Mouse (Mus musculus) retina, postnatal 1 day (tissue): ENCODE measurements around the gene Ccdc88c.

Experiments used
- DNase-seq: peaks from one replicate; pipeline ENCODE4 v3.0.0-alpha.2; 2012

The Ccdc88c gene

DNA sequence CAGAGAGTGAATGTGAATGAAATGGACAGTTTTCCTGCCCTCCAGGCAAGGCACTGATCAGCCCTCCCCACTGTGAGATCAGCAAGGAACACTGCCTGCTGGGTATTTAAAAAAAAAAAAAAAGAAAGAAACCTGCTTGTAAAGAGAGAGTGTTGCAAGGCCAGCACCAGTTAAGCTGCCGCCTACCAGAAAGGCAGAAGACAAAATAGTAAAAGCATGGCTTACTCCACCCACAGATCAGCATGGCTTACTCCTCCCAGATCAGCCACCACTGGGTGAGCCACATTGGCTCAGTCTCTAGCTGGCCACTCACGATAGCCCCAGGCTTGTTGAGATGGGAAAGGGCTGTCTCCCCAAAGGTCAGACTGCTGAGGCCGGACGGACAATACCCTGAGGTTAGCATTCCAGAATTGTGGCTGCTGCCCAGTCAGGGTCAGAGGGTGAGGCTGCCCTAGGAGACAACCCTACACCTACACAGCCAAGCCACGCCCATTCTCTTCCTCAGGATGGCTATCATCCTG lies 32.4 kb downstream of the Ccdc88c start:
- no peak for DNase-seq

DNA sequence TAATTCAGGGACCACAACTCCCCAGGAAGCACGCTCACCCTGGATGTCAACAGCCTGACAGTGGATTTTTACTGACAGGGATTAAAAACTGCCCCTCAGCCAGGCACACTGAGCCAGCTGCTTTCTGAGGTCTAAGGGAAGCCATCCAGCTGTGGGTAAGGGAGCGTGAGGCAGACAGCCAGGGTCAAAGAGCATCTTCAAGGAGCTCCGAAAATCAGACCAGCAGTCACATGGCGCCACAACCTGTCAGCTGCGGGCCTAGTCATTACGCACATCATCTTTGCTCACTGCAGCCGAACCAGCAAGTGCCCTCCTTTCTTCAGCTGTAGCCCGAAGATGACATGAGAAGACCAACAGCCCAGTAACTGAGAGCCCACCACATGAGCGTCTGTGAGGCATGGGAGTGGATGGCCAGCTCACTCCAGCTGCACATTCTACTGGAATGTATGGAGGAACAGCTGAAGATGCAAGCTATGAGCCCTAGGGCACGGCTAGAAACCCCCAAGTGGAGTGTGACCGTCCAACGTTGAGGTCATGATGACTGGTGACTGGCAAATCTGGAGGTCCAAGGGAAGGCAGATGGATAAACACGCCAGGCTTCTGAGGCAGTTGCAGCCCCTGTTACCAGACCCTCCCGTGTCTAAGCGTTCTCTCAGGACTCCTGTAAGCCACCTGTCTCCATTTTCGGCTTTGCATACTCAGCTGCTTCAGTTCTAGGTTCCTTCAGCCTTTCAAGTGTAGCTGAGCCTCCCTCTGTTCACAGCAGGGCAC lies 33.1 kb downstream of the Ccdc88c start:
- DNase-seq = peak; percentile 64

DNA sequence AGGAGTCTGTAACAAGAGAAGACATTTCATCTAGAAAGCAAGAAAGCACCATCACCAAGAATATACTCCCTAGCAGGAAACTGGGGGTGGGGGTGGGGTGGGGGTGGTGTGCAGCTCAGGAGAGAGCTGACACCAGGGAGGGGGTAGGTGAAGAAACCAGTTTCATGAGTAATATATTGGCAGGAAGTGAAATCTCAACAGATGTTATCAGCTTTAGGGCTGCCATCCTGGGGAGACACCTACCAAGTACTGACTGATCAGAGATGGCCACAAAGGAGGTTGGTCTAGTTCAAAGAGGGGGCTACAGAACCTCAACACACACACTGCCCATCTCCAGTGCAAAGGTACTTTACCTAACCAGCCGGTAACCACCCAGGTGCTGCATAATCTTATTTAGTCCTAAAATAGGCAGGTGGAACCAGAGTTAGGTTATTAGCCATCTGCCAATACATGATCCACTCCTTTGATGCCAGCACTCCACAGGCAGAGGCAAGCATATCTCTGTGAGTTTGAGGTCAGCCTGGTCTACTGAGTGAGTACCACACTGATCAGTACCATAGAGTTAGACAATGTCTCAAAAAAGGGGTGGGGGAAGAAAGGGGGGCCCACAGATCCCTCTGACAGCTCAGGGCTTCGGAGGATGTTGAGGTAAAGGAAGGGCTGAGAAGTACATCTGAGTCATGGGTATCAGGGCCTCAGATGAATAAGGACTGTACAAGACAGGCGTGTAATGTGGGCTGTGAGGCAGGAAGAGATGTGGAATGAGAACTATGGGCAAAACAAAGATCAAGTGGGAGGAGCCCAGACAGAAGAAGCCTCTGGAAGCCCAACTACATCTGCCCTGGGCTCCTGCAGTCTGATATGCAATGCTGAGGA lies 34.5 kb downstream of the Ccdc88c start:
- DNase-seq = no peak

DNA sequence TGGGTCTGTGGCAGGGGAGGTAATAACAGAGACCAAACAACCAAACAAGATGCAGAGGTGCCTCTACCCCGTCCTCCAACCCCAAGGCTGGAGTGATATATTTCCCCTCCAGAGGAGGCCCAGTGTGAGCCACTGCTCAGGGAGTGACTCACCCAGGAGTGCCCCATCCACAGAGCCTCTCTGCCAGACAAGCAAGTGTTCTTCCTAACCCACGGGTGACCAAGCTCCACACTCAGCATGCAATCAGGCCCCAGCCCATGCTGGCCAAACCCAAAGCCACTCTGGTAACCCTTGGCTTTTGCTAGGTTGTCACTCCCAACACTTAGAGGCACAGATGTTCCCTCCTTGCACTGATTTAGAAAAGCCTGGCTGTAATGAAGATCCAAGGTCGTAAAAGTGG lies 35.7 kb downstream of the Ccdc88c start:
- DNase-seq = no peak

DNA sequence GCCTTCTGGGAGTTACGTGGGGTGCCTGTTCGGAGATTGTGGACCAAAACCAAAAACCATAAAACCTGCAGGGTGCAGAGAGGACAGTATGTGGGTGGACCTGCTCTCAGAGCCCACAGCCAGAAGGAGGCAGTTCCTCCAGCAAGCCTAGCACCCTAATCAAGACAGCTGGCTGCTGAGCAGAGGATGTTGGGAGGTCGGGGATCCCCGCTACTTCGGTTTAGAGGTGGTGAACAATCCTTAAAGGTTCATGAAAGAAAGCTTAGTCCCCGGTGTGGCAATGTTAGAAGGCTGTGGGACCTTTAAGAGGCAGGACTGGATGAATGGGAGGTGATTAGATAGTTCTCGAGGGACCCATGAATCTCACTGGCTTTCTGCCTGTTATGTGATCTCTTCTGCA lies 36.4 kb downstream of the Ccdc88c start:
- DNase-seq = no peak

DNA sequence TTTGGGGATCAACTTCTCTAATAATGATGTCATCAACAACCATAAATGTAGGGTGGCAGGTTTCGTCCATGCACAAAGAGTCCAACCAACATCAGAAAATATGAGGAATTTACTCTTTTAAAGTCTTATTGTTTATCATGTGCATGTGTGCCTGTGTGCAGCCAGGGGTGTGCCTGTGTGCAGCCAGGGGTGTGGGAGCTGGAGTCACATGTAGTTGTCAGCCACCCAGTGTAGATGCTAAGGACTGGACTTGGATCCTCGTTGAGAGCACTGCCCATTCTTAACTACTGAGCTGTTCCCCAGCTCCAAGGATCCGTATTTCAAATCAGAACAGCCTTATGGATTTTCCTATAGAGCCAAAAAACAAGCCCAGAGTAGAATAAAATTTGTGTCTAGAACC lies 37.7 kb downstream of the Ccdc88c start:
- no peak for DNase-seq

DNA sequence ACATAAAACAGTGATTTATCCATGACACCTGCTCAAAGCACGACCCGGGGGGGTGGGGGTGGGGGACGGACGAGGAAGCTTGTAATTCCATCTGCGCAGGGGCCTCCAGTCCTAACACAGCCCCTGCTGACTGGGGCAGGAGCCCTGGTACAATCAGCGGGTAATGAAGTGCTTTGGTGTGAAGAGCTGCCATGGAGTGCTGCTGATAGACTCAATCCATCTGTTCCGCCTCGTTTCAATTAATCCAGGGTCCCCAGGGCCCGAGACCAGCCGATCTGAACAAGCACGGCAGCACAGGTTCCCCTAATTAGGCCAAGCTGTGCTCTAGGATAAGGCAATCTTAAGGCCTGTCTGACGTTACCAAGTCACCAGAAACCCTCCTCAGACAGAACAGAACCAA lies 38.6 kb downstream of the Ccdc88c start:
- DNase-seq = peak; percentile 77

DNA sequence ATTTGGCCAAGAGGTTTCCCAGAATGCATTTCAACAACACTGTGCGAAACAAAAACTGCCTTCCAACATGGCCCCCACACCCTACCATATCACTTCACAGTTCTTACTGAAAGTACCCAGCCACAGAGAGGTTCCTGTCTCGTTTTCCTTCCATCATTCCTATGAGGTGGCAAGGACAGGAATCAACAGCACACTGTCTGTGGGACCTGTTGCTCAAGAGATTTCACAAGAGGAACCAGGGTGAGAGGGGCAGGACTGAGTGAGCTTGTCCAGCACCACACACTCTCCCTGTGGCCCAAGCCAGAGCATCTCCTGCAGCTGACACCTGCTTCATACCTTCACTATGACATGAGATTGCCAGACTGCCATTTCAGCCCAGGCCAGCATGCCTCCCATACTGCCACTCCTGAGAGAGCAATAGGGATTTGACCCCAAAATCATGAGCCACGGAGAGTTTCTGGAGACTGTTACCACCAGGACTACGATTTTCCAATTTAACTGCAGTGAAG lies 39.0 kb downstream of the Ccdc88c start:
- no peak for DNase-seq

DNA sequence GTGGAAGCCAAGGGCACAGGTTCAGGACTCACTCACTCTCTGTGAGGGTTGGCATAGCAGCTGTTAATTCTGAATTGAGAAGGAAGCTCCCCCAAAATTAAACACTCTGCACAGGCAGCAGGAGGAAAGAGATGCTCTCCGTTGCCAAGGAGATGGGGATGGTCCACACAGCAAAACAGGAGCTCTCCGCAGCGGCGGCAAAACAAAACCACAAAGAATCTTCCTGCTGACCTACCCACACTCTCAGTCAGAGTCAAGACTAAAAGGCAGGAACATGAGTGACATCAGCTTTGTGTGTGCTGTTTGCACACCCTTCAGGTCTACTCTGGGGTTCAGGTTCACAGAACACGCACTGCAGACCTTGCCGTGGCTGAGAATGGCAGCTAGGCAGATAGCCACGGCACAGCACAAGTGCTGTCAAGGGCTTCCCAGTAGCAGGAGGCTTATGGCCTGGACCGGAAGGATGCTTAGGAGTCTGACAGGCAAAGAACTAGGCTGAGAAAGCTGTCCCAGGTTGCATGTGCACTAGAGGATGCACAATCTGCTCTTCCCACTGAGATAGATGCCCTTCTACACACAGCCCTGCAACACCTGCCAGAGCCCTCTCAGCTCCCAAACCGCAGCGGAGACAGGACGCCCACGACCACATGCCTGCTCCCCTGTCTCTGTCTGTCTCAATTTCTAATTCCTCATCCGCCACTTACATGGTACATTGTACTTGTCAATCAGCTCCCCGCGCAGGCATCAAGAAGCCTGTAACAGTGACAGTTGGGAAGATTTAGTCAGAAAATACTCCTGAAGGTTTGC lies 40.3 kb downstream of the Ccdc88c start:
- no peak for DNase-seq

DNA sequence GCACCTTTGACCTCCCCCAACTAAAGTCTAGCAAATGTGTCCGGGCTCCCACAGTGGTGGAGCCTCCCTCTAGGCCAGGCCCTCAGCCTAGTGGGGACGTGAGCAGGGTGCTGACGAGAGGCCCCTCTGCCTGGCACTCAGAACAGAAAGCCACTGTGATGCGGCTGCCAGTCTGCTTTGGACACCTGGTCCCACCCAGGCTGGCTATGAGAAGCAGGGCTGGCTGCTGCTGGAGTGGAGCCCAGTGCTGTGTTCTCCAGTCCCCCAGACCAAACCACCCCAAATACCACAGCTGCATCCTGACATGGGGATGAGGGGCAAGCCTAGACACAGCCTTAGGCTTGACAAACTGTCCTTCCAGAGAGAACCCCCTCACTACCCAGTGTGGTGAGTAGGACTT lies 42.4 kb downstream of the Ccdc88c start:
- DNase-seq = no peak

DNA sequence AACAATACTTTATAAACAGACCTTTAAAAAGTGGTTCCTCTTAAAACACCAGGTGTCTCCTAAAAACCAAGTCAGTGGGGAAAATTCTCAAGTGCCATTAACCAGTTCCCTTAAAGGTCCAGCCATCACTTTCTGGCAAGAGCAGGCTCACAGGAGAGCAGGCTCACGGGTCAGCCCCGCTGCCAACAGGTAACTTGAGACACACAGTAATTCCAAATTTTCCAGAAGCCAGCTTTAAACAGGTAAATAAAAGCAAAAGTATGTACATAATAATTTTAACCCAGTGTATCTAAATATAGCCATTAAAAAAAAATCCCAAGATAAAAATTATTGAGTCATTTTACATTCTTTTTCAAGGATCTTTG lies 43.1 kb downstream of the Ccdc88c start:
- DNase-seq = no peak

DNA sequence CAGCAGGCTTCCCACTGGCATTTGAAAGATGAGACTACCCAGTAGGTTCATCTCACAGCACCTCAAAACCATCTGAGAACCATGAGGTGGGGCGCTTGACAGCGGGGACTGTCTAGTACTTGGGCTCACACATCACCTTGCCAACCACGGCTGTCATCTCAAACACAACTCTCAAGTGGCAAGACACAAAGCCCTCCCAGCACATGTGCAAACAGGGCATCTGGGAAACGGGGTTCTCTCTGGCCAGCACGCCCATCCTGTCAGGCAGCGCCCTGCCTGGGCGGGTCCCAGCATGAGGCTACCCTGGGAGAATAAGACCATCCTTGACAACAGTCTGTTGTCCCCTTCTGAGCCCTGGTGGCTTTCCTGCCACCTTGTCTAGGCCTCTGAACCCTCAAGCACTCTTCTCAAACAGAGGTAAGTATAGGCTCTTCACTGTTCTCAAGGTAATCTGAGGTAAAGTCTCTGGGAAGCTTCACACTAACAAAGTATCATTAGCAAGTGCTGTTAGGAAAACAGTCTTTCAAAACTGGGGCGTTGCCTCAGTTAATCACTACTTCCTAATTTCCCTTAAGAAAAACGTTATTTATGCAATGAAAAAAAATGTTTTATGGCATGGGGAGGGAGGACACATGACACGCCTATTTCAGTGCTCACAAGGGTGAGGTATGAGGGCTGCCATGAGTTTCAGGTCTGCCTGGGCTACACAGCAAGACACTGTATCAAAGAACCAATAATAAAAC lies 43.6 kb downstream of the Ccdc88c start:
- DNase-seq = no peak

DNA sequence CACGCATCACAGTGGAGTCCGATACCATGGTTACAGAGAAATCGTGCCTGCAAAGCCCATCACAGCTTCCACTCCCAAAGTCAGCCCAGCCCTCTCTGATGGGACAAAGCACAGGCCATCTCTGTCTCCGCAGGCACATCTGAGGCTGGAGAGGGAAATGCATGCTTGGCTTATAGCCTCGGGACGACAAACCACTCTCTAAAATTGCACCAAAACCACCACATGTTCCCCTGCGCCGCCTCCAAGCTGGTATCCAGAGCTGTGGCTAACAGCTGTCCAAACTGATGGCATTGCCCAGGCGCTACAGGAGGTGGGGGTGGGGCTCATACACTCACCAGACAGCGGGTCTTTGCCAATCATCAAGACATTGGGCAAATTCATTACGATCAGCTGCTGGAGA lies 45.3 kb downstream of the Ccdc88c start:
- DNase-seq = peak; percentile 51

DNA sequence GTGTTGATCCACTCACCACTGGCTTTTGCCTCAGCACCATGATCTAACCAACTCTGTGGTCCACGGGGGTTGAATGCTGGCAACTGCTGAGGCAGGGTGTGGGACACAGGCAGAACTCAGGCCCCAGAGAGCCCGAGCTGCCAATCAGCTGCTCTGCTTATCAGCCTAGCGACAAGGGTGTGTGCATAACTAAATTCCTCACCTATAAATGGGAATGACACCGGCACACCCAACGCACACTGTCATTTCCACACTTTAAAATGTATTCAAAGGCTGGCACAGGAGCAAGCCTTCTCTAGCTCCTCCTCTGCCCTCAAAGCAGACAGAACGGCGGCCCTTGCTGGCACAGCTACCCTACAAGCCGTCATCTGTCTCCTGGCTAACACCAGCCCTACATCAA lies 46.6 kb downstream of the Ccdc88c start:
- no peak for DNase-seq

DNA sequence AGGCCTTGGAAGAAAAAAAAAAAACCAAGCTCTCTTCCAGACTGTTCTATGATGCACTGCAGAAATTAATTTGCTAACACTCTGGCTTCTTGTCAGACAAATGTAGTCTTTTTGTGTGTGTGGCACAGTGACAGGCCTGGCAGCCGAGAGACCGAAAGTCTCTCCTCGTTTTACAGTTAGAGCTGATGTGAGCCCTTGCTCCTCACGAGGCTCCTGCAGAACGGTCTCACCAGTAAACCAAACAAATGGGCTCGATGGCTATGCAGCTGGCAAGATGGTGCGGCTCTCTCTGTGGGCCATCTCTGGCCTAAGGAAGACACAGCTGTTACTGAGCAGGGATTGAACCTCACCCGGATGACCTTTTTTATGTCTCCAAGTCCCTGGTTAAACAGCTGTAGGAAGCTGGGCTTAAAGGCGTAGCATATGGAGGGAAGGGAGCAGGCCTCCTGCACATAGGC lies 48.3 kb downstream of the Ccdc88c start:
- no peak for DNase-seq

DNA sequence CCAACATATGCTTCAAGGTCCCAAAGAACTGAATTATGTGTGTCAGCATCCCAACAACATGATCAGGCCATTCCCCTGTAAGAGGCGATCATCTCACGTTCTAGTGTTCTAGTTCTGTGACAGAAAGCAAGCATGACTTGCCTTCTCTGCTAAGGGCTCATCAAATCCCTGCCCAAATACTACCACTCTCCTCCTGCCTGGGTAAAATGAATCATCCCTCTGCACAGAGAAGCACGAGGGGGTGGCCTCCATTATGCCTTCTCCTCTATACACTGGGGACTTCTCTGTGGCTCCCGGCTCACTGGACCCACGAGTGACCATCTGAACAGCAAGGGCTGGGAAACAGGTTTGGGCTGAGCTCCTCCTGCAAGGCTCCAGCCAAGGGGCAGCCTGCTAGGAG lies 49.2 kb downstream of the Ccdc88c start:
- no peak for DNase-seq

DNA sequence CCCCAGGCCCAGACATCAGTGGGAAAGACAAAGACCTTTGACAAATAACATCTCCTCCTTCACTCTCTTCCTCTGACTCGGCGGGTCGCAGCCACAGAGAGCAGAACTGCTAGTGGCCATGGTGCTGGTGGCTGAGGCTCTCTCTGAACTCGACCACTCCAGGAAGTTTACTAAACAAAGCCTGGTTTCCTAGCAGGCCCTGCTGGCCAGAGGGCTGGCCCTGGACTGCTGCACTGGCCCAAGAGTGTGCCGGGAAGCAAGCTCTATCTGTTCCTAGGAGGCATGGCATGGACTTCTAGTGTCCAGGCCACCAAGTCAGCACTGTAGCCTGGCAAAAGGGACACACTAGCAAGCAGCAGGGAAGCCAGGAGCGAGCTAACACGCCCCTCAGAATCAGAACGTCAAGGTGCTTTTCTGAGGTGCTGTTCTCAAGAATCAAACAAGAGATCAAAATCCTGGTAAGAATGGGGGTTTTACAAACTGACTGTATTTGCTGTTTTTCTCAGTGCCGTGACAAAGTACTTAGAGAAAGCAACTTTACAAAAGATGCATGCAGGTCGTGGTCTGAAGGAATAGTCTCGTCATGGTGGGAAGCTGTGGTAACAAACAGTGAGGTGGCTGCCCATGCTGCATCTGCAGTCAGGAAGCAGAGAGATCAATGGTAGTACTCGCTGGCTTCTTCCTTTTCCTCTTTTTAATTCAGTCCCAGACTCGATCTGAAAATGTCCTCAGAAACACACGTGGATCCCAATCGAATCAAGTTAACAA lies 50.7 kb downstream of the Ccdc88c start:
- no peak for DNase-seq

DNA sequence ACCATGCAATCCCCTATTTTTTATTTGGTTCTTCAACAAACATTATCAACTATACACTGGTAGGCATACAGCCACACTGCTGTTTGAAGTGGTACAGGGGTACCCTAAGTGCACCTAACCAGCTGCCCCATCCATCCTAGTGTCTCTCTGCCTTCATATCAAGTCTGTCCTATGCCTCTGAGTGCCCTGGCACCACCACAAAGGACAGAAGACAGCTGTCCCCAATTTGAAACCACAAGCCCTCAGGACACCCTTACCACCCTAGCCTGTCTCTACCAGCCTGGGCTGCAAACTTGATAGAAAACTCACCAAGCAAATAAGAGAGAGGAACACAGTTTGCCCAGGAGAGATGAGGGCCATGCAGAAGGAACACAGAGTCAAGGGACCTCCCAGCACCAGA lies 51.3 kb downstream of the Ccdc88c start:
- no peak for DNase-seq

DNA sequence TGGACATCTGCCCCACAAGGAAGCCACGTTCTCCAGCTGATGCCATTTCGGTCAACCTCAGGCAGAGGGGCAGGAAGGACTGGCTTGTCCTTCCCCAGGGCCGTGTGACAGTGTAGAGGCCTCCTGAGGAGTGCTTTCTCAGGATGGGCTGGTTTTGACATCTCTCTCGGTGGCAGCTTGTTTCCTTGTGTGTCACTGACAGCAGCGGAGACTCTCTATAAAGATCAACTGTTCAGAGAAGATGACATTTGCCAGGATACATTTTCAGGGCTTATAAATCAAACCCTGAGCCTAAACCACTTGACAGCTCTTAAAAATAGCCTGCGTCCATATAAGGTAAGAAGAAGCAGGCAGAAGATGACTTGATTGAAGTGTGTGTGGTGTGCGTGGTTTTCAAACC lies 59.0 kb downstream of the Ccdc88c start:
- no peak for DNase-seq

DNA sequence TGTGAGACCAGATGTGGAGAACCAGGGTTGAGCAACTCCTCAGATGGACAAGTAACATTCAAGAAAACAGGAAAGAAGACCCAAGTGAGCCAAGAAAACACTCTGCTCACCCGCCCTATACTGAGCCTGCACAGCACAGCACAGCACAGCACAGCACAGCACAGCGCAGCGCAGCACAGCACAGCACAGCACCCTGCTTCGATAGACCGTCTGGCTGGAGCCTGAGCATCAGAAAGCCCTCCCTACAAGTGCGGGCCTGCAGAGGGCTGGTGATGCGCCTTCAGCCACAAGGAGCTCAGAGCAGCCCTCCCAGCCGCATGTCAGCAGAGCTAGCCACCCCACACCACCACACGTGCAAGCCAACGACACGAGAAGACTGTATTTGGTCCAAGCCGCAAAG lies 61.5 kb downstream of the Ccdc88c start:
- DNase-seq = no peak

DNA sequence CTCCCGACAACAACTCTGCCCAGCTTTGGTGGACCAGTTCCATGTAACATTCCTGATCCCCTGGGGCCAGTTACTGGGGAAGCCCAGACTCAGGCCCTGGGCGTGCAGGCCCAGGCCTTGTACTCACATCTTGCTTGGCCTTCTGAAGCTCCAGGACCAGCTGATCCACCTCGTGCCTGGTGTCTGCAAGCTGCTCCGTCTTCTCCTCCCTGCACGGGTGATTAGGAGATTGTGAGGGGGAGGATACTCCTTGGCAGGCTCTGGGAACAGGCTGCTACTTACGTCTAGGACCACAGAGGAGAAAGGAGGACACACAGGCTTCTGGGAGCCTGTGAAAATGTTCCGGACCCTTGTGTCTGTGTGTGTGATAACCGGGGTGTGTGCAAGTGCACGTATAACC lies 62.6 kb downstream of the Ccdc88c start:
- no peak for DNase-seq
